Mouse (Mus musculus) granulocyte monocyte progenitor cell, adult 5-6 weeks (primary cell): ENCODE measurements around the gene Gm4894. TPM values are rescaled to one million over a fixed set of nuclear protein-coding genes. Genes with fewer than 3 reads are reported as not detected.

Experiments
- total RNA-seq, 2 experiments: library from RNA; stranded (forward) in 1 of 2; stranded (reverse) in 1 of 2; fragments of 200-712, 200-1000 nt in 1 of 2; fragments of >200 nt in 1 of 2; fragmentation: Nextera tagmentation in 1 of 2; gene quantifications; 2 replicates each; pipeline ENCODE4 v1.2.3; 2014 to 2017

The Gm4894 gene
- total RNA-seq, 2 experiments from 2014 or later, result not detected

Other genes with a start within 250 kb of the Gm4894 start
- gene Zw10, start 194.9 kb upstream of the Gm4894 start, total RNA-seq (2014; fragmentation: Nextera tagmentation), result 20.3 and 37.4 TPM in 2 replicates
- 19.8 and 34.0 TPM in 2 replicates for gene Zw10, start 194.9 kb upstream of the Gm4894 start, total RNA-seq (2017)
- gene Tmprss5, start 169.3 kb upstream of the Gm4894 start, total RNA-seq (2014; fragmentation: Nextera tagmentation), result not detected in 2 replicates
- not detected in 2 replicates for gene Tmprss5, start 169.3 kb upstream of the Gm4894 start, total RNA-seq (2017)
- not detected in 2 replicates for gene Drd2, start 90.1 kb downstream of the Gm4894 start, total RNA-seq (2014; fragmentation: Nextera tagmentation)
- not detected in 2 replicates for gene Drd2, start 90.1 kb downstream of the Gm4894 start, total RNA-seq (2017)
- not detected in 2 replicates for gene Ankk1, start 176.5 kb downstream of the Gm4894 start, total RNA-seq (2014; fragmentation: Nextera tagmentation)
- not detected in 2 replicates for gene Ankk1, start 176.5 kb downstream of the Gm4894 start, total RNA-seq (2017)
- gene Ttc12, start 235.7 kb downstream of the Gm4894 start, total RNA-seq (2014; fragmentation: Nextera tagmentation), result 1.3 and 2.2 TPM in 2 replicates
- 0.77 and 3.0 TPM in 2 replicates for gene Ttc12, start 235.7 kb downstream of the Gm4894 start, total RNA-seq (2017)